Mouse (Mus musculus) CH12.LX (cell line): ENCODE results near the gene Krt23. TPM values are rescaled to one million over a fixed set of nuclear protein-coding genes. Genes with fewer than 3 reads are reported as not detected.
A peak's percentile ranks its signal among the peaks of the same experiment; 100 is the strongest.

Source experiments
- DNase-seq: peaks from one replicate; pipeline ENCODE4 v3.0.0-alpha.2; 2013; ENCODE audit errors: extremely low read depth
- H3K27ac ChIP-seq: 2 replicates; pipeline ENCODE4 v1.5.1; 2012; ENCODE audit warnings: low read depth, mild to moderate bottlenecking, control low read depth, moderate library complexity; ENCODE audit not compliant: insufficient read depth
- H3K27me3 ChIP-seq: replicated peaks from 2 replicates; pipeline ENCODE3; 2012; ENCODE audit warnings: inconsistent platforms
- H3K36me3 ChIP-seq, 2 experiments: replicated peaks in 1 of 2; 2 replicates each; pipeline versions ENCODE3 to v1.6.1; 2012; ENCODE audit warnings: inconsistent platforms in 1 of 2, low read length in 1 of 2, mild to moderate bottlenecking in 1 of 2, mixed read lengths in 1 of 2, moderate library complexity in 1 of 2; ENCODE audit not compliant: control insufficient read depth in 1 of 2, insufficient read depth in 1 of 2
- H3K4me1 ChIP-seq, 2 experiments: 2 replicates each; pipeline ENCODE4 v1.6.1; 2012; ENCODE audit warnings: inconsistent platforms in 1 of 2, moderate library complexity in 1 of 2; ENCODE audit not compliant: insufficient read depth in 2 of 2, control insufficient read depth in 1 of 2
- H3K4me2 ChIP-seq: 2 replicates; pipeline ENCODE4 v1.6.1; 2012; ENCODE audit warnings: low read depth, mild to moderate bottlenecking, control low read depth; ENCODE audit not compliant: poor library complexity, insufficient read depth, severe bottlenecking
- H3K4me3 ChIP-seq, 3 experiments: fragments of 150-350 bp in 1 of 3; sonication (generic) in 1 of 3; replicated peaks in 1 of 3; 2 replicates each; pipeline versions ENCODE3 to v1.5.1; 2011 to 2012; ENCODE audit warnings: low read depth in 2 of 3, low read length in 2 of 3, mild to moderate bottlenecking in 2 of 3, moderate library complexity in 2 of 3, control low read depth in 1 of 3, improper control_type of control experiment in 1 of 3, inconsistent platforms in 1 of 3, mixed read lengths in 1 of 3; ENCODE audit not compliant: poor library complexity in 1 of 3
- H3K79me2 ChIP-seq: replicated peaks from 2 replicates; pipeline ENCODE4 v1.6.1; 2012; ENCODE audit warnings: mild to moderate bottlenecking, moderate library complexity; ENCODE audit not compliant: control insufficient read depth, poor library complexity, insufficient read depth, severe bottlenecking; ENCODE audit errors: extremely low read depth
- H3K9ac ChIP-seq: 2 replicates; pipeline ENCODE4 v1.6.1; 2012; ENCODE audit warnings: low read depth, mild to moderate bottlenecking, control low read depth, moderate library complexity; ENCODE audit not compliant: insufficient read depth
- H3K9me3 ChIP-seq: replicated peaks from 2 replicates; pipeline ENCODE3; 2012; ENCODE audit warnings: low read length, inconsistent platforms, mixed read lengths
- BHLHE40 ChIP-seq: IDR thresholded peaks from 2 replicates; pipeline ENCODE4 v1.6.1; 2011; ENCODE audit warnings: mild to moderate bottlenecking, low read depth, low read length, improper control_type of control experiment
- CHD1 ChIP-seq: IDR thresholded peaks from 2 replicates; pipeline ENCODE4 v1.6.1; 2012; ENCODE audit warnings: low read depth, low read length, improper control_type of control experiment, inconsistent platforms
- CTCF ChIP-seq, 2 experiments: IDR thresholded peaks in 1 of 2; conservative IDR thresholded peaks in 1 of 2; 2 replicates each; pipeline ENCODE4 v1.5.1; 2011 to 2012; ENCODE audit warnings: low read depth in 2 of 2, low read length in 2 of 2, improper control_type of control experiment in 1 of 2, inconsistent platforms in 1 of 2, mild to moderate bottlenecking in 1 of 2, moderate library complexity in 1 of 2
- E2F4 ChIP-seq: IDR thresholded peaks from 2 replicates; pipeline ENCODE4 v1.6.1; 2011; ENCODE audit warnings: low read depth, low read length, improper control_type of control experiment; ENCODE audit not compliant: insufficient replicate concordance
- ELF1 ChIP-seq: IDR thresholded peaks from 2 replicates; pipeline ENCODE4 v1.6.1; 2014; ENCODE audit warnings: low read depth, mild to moderate bottlenecking, inconsistent platforms, low read length, improper control_type of control experiment
- EP300 ChIP-seq: IDR thresholded peaks from 2 replicates; pipeline ENCODE4 v1.6.1; 2011; ENCODE audit warnings: low read length, improper control_type of control experiment
- ETS1 ChIP-seq: conservative IDR thresholded peaks from 2 replicates; pipeline ENCODE4 v1.6.1; 2012; ENCODE audit warnings: low read depth, mild to moderate bottlenecking, inconsistent platforms, low read length, improper control_type of control experiment, moderate library complexity
- HCFC1 ChIP-seq: IDR thresholded peaks from 2 replicates; pipeline ENCODE4 v1.6.1; 2012; ENCODE audit warnings: low read depth, mild to moderate bottlenecking, inconsistent platforms, low read length, improper control_type of control experiment
- IRF4 ChIP-seq: IDR thresholded peaks from 2 replicates; pipeline ENCODE4 v1.6.1; 2014; ENCODE audit warnings: low read depth, mild to moderate bottlenecking, inconsistent platforms, low read length, improper control_type of control experiment
- JUND ChIP-seq: conservative IDR thresholded peaks from 2 replicates; pipeline ENCODE4 v1.6.1; 2011; ENCODE audit warnings: low read depth, low read length, improper control_type of control experiment
- MAFK ChIP-seq: IDR thresholded peaks from 2 replicates; pipeline ENCODE4 v1.6.1; 2011; ENCODE audit warnings: low read length, improper control_type of control experiment; ENCODE audit not compliant: insufficient replicate concordance
- MAZ ChIP-seq: IDR thresholded peaks from 2 replicates; pipeline ENCODE4 v1.6.1; 2012; ENCODE audit warnings: low read depth, mild to moderate bottlenecking, inconsistent platforms, low read length, improper control_type of control experiment, moderate library complexity
- MEF2A ChIP-seq: IDR thresholded peaks from 2 replicates; pipeline ENCODE4 v1.6.1; 2014; ENCODE audit warnings: low read depth, mild to moderate bottlenecking, inconsistent platforms, low read length, improper control_type of control experiment, borderline replicate concordance
- MXI1 ChIP-seq: IDR thresholded peaks from 2 replicates; pipeline ENCODE4 v1.6.1; 2011; ENCODE audit warnings: mild to moderate bottlenecking, low read depth, low read length, improper control_type of control experiment
- MYC ChIP-seq: IDR thresholded peaks from 2 replicates; pipeline ENCODE4 v1.6.1; 2011; ENCODE audit warnings: low read depth, mild to moderate bottlenecking, improper control_type of control experiment, low read length
- NELFE ChIP-seq: IDR thresholded peaks from 2 replicates; pipeline ENCODE4 v1.6.1; 2011; ENCODE audit warnings: low read depth, low read length, improper control_type of control experiment
- NRF1 ChIP-seq: IDR thresholded peaks from 2 replicates; pipeline ENCODE4 v1.6.1; 2014; ENCODE audit warnings: low read depth, mild to moderate bottlenecking, inconsistent platforms, low read length, improper control_type of control experiment, moderate library complexity
- PAX5 ChIP-seq: IDR thresholded peaks from 2 replicates; pipeline ENCODE4 v1.6.1; 2012; ENCODE audit warnings: low read length, inconsistent platforms, mixed read lengths
- POLR2AphosphoS2 ChIP-seq: IDR thresholded peaks from 2 replicates; pipeline ENCODE4 v1.6.1; 2011; ENCODE audit warnings: low read depth, low read length, improper control_type of control experiment
- RAD21 ChIP-seq: IDR thresholded peaks from 2 replicates; pipeline ENCODE4 v1.6.1; 2011; ENCODE audit warnings: low read depth, mild to moderate bottlenecking, low read length, improper control_type of control experiment, moderate library complexity
- RCOR1 ChIP-seq: conservative IDR thresholded peaks from 2 replicates; pipeline ENCODE4 v1.6.1; 2012; ENCODE audit warnings: low read depth, mild to moderate bottlenecking, inconsistent platforms, low read length, improper control_type of control experiment
- SIN3A ChIP-seq: IDR thresholded peaks from 2 replicates; pipeline ENCODE4 v1.6.1; 2012; ENCODE audit warnings: low read length, improper control_type of control experiment, inconsistent platforms
- SMC3 ChIP-seq: IDR thresholded peaks from 2 replicates; pipeline ENCODE4 v1.6.1; 2011; ENCODE audit warnings: low read depth, low read length, improper control_type of control experiment
- TBP ChIP-seq: conservative IDR thresholded peaks from 2 replicates; pipeline ENCODE4 v1.6.1; 2011; ENCODE audit warnings: low read depth, low read length, improper control_type of control experiment
- UBTF ChIP-seq: IDR thresholded peaks from 2 replicates; pipeline ENCODE4 v1.6.1; 2012; ENCODE audit warnings: low read depth, mild to moderate bottlenecking, inconsistent platforms, low read length, improper control_type of control experiment, moderate library complexity
- USF2 ChIP-seq: conservative IDR thresholded peaks from 2 replicates; pipeline ENCODE4 v1.6.1; 2011; ENCODE audit warnings: low read depth, low read length, improper control_type of control experiment
- ZC3H11A ChIP-seq: IDR thresholded peaks from 2 replicates; pipeline ENCODE4 v1.6.1; 2012; ENCODE audit warnings: low read depth, mild to moderate bottlenecking, inconsistent platforms, low read length, improper control_type of control experiment
- ZKSCAN1 ChIP-seq: IDR thresholded peaks from 2 replicates; pipeline ENCODE4 v1.6.1; 2012; ENCODE audit warnings: low read depth, inconsistent platforms, low read length, improper control_type of control experiment, borderline replicate concordance
- ZNF384 ChIP-seq: IDR thresholded peaks from 2 replicates; pipeline ENCODE4 v1.6.1; 2012; ENCODE audit warnings: low read depth, low read length, improper control_type of control experiment, inconsistent platforms
- dilution Hi-C: fragments of 300-500 bp; cut with MboI; formaldehyde crosslinking; loops from 2 replicates; pipeline ENCODE4 v1.14.3; 2020; ENCODE audit warnings: low sequenced_read_pairs; ENCODE audit not compliant: extremely low pct_unique_long_range_greater_than_20kb, extremely low pct_ligation_motif_present
- in situ Hi-C: fragments of 300-500 bp; cut with MboI; formaldehyde crosslinking; loops from 3 replicates; pipeline ENCODE4 v1.14.3; 2019; ENCODE audit warnings: low sequenced_read_pairs, low pct_ligation_motif_present, low pct_unique_long_range_greater_than_20kb, mixed read lengths
- polyA plus RNA-seq: library from polyadenylated mRNA; unstranded; fragments of >175 nt; gene quantifications from 2 replicates; pipeline ENCODE4 v1.2.1, GENCODE M21; 2012; ENCODE audit warnings: low read depth; ENCODE audit not compliant: insufficient read length
- total RNA-seq, 2 experiments: library from RNA; depleted of rRNA; stranded (reverse); fragments of 300-350 nt in 1 of 2; fragments of >200 nt in 1 of 2; gene quantifications; 2 replicates each; pipeline ENCODE4 v1.2.3; 2012 to 2014

Gene Krt23
- total and polyA plus RNA-seq, 3 experiments, result not detected

GRCm38 (mm10) chr11:99493574-99493850, 575 bp upstream of the Krt23 start:
- no peaks in the 10 kb centered on the region for H3K4me1 ChIP-seq
- H3K36me3 ChIP-seq, result no peaks in the 10 kb centered on the region
- H3K4me3 ChIP-seq, result no peak overlapping the region
- H3K27me3 ChIP-seq, result peaks cover 98% of the 10 kb centered on the region
- H3K9me3 ChIP-seq, result no peaks in the 10 kb centered on the region
- no peaks in the 10 kb centered on the region for H3K79me2 ChIP-seq
- no peak overlapping the region for H3K9ac ChIP-seq
- in situ Hi-C loops, result no loop called here
- H3K4me2 ChIP-seq, result no peak overlapping the region
- no peak overlapping the region for H3K27ac ChIP-seq
- no peak for TF ChIP-seq E2F4
- TF ChIP-seq ZKSCAN1, result no peak
- no peak for TF ChIP-seq UBTF
- TF ChIP-seq SIN3A, result no peak
- no peak for TF ChIP-seq RAD21
- TF ChIP-seq MXI1, result no peak
- no peak for TF ChIP-seq EP300
- no peak for TF ChIP-seq POLR2AphosphoS2
- no peak for TF ChIP-seq USF2
- TF ChIP-seq SMC3, result no peak
- TF ChIP-seq IRF4, result no peak
- TF ChIP-seq ETS1, result no peak
- no peak for TF ChIP-seq MAFK
- no peak for TF ChIP-seq HCFC1
- TF ChIP-seq, all 38 proteins: peak for 0
- dilution Hi-C loops, result no loop called here
- no peak for DNase-seq

GRCm38 (mm10) chr11:99491040-99491439, 1.9 kb downstream of the Krt23 start:
- H3K4me3 ChIP-seq, result no peak overlapping the region
- TF ChIP-seq TBP (no peak), CTCF (conservative IDR thresholded peaks at IDR 0.05 in 1 of 2, IDR thresholded peaks at IDR 0.05 in 1 of 2; ENCODE audit: low read depth in 2 of 2, low read length in 2 of 2) (no peak), SMC3 (no peak), MEF2A (no peak), SIN3A (no peak), ELF1 (no peak), ZC3H11A (no peak), CHD1 (no peak), MAZ (no peak), JUND (no peak), ZNF384 (no peak), PAX5 (no peak), BHLHE40 (no peak), NRF1 (no peak), NELFE (no peak), MXI1 (no peak), RCOR1 (no peak), MYC (no peak)
- H3K27me3 ChIP-seq, result peaks cover 94% of the 10 kb centered on the region
- H3K27ac ChIP-seq, result no peak overlapping the region
- H3K79me2 ChIP-seq, result no peaks in the 10 kb centered on the region
- H3K9ac ChIP-seq, result no peak overlapping the region
- dilution Hi-C loops, result no loop called here
- no peaks in the 10 kb centered on the region for H3K4me1 ChIP-seq
- in situ Hi-C loops, result no loop called here
- DNase-seq, result no peak
- H3K36me3 ChIP-seq, result no peaks in the 10 kb centered on the region
- no peaks in the 10 kb centered on the region for H3K9me3 ChIP-seq
- H3K4me2 ChIP-seq, result peak overlapping the region; percentile 11; the same call in 1 of the 2 replicates
